Mouse (Mus musculus): Measurements from ENCODE around the gene Fbln7.

Fbln7 gene

DNA sequence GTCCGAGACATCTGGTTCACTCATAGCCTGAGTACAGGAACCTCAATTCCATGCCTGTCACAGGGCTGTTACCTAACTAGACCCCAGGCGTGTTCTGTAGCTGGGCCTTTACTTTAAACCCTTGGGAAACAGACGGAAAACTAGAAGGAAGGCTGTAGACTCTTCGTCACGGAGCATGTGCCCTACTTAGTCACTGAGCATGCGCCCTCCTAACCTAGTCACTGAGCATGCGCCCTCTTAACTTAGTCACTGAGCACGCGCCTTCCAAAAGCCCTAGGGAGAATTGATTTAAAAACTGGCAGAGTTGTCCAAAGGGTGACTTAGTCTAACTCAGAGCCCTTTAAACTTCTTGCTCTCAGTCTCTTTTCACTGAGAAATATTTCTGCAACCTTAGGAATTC lies at the start of gene Fbln7:
TSS of gene Fbln7 (plus strand) at position 346 of the 400 bp plus-strand sequence.
- DNase-seq, result no peak

DNA sequence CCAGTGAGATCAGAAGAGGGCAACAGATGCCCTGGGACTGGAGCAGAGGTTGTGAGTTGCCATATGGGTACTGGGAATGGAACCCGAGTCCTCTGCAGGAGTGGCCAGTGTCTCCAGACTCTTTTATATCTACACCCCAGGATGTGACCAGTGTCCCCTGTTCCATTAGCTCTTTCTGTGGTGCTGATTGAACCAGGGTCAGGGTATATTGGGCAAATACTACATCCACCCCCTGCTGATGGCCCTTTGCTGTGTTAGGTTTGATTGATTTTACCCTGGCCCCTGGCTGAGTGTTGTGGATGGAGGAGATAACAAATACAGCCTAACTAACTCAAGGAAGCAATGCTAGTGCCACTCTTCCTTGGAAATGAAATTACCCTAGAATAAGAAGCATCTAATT lies 46.5 kb upstream of the Fbln7 start:
- DNase-seq, result no peak

DNA sequence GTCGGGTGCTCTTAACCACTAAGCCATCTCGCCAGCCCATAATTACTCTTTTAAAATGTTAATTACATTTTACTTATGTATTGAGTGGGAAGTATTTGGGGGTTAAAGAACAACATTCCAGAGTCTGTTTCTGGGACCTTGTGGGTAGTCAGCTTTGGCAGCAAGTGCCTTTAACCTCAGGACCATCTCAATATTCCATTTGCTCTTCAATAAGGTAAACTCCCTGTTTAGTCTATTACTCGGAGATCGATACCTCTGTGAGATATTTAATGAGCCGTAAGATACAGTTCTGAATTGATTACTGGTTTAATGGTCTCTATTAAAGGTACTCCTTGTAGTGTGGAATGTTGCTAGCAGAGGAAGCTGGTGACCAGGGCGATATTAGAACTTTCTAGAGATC lies 45.9 kb upstream of the Fbln7 start:
- no peak for DNase-seq

DNA sequence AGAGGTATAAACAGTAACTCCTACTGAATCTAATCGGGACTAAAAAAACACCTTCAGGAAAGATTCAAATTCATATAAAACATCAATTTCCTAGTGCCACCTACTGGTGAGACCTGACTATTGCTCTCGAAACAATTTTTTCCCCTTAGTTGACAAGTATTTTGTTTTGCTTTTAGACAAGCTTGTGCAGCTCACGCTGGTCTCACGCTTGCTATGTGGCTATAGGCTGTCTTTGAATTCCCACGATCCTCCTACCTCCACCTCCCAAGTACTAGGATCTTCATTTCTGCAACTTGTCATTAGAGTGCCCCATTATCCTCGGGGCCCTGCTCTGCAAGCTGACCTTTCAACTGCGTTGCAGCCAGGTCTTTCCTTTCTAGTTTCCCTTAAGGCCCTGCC lies 45.4 kb upstream of the Fbln7 start:
- peak in 1 of 2 experiments; percentile 68 for DNase-seq

DNA sequence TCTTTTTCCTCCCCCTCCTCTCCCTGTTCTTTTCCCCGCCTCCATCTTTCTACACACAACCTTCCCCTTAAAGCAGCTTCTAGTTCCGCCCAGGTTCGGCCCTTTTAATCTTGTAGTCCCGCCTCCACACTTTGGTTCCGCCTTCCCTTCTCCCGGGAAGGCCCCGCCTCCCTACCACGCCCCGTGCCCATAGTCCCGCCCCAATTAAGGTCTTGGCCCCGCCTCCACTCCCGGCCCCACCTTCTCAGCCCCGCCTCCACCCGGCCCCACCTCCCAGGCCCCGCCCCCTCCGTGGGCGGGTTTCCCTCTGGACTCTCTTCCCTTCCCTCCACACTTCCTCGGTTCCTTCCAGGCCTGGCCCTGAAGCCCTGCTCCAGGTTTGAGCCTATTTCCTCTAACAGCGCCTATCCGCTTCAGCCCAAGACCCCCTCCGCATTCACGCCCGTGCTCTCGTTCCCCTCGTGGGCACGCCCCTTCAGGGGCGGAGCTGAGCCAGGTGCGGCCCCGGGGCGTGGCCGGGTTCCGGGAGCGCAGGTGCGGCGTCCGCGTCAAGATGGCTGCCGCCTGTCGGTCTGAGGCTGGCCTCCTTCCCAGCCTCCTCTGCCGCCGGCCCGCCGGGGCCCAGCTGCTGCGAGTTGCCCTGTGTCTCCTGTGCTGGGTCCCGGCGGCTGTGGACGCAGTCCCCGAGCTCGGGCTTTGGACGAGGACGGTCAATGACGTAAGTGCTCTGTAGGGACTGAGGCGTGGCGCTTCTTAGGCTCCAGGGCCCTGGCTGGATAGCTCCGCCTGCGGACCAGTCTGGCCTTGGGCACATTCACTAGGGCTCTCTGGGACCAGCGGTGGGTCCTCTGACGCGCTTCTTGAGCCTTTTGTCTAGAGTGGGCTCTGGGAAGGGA lies 44.7 kb upstream of the Fbln7 start, which contains the start of gene Tmem87b:
TSS of gene Tmem87b (plus strand) at position 333 of the 896 bp plus-strand sequence.
- DNase-seq, result peak; percentile 98 to 99

DNA sequence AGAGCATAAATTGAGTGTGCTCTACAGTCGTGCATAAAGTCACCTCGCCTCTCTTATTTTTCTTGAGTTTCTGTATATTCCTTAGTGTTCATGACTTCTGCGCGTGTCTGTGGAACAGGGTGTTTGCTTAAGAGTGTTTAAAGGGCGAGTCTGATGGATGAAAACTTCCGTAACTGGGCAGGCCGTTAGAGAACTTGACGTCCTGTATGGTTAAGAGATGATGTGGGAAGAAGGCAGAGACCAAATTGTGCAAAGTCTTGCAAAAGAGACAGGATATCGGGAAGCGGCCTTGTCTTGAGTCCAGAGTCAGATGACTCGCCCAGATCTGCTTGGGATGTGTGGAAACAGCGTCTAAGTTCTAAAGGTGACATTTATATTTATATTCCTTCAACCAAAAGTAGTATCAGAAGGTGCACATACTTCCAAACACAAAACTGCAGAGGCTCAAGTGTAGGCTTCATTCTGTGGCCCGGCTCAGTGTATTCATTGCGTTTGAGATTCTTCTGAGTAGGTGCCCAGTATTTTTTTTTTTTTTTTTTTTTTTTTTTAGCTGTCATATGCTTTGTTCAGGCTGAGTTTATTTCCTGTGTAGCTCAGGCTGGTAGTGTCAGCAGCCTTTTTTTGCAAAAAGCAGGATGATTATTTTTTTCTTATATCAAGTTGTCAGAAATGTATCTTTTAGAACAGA lies 43.7 kb upstream of the Fbln7 start:
- no peak for DNase-seq

DNA sequence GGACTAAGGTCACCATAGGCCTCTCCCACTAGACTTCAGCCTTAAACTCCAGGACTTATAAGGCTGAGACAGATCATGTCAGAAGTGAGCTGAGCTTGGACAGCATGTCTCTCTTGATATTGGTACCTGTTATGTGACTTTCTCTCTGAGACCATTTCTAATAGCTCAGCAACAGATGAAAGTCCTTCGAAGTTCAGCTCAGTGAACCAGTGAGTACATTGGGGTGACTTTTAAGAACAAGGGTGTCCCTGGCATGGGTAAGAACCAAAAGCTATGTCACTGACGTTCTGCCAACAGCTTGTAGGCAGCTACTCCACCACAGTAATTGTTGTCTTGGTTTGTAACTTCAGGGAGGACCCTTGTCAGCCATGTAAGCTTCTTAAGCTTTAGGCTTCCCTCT lies 42.1 kb upstream of the Fbln7 start:
- no peak for DNase-seq

DNA sequence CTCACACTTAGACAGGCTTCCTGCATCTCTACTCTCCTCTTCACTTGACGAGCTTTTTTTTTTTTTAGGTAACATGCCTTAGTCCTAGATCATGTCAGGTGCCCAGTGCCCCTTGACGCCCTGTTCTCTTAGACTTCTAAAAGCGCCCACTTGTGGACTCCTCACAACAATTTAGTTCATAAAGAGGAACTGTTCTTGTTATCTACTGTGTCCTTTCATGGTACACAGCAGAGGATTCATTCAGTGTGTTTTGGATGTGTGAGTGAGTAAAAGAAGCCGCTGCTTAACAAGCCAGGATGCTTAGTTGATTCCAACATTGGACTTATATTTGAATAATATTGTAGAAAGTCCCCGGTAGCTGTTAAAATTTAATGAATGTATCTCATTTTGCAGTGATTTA lies 38.9 kb upstream of the Fbln7 start:
- DNase-seq, result no peak

DNA sequence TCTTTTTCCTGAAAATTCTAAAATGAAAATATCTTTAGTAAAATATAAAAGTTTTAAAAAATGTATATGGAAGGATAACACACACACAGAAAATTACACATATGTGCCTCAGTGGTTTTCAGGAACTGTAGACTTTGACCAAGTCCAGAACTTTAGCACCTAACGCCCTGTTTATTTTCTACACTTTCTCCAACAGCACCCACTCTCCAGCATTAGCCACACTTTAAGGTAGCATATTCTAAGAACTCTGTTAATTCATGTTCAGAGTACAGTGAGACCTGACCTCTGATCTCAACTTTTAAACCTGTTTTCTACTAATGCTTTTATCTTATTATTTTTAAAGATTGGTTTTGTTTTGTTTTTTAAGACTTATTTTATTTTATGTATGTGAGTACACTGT lies 35.0 kb upstream of the Fbln7 start:
- no peak for DNase-seq

DNA sequence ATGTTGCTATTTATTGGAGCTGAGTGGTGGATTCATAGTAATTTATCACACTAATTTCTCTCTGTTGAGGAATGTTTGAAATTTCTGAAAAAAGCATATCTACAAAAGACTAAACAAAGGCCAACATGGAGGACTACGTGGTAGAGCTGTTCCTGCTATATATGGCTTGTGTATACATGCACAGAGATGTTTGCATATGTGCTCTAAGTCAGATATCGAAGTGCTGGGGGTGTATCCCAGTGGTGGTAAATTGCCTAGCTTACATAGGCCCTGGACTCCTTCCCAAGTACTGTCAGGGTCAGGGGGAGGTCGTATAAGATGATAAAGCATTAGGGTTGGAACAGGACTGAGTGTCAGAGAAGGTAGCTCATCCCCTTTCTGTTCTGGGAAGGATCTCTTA lies 30.2 kb upstream of the Fbln7 start:
- DNase-seq, result no peak

DNA sequence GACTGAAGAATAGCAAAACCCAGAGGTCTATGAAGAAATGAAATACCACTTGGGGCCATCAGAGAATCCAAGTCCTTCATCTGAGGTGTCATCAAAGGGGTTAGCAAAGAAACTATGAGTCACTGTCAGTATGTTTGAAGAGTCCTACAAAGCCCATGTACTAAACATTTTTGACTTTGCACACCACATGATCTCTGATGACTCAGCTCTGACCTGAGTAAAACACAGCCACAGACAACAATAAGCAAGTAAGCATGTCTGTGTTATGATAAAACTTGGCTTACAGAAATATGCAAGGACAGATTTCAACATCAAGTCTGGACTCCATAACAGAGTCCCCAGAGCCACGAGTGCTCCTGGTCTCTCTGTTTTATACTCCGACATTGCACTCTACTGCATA lies 29.7 kb upstream of the Fbln7 start:
- DNase-seq, result no peak

DNA sequence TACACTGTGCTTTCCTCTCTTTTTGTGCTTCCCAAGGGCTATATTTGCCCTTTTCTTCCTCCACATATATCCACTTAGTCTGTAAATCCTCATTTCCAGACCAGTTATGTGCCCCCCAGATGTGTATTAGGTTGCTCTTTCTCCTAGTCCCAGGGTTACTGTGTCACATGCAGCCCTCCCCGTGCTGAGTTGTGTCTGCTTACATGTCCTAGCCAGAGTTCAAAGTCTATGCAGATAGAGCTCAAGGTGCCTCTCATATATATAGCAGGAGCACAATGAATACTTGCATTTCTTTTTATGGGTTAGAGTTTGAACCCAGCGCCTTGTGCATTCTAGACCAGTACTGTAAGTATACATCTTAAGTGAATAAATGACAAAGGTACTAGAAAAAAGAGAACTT lies 29.3 kb upstream of the Fbln7 start:
- no peak for DNase-seq

DNA sequence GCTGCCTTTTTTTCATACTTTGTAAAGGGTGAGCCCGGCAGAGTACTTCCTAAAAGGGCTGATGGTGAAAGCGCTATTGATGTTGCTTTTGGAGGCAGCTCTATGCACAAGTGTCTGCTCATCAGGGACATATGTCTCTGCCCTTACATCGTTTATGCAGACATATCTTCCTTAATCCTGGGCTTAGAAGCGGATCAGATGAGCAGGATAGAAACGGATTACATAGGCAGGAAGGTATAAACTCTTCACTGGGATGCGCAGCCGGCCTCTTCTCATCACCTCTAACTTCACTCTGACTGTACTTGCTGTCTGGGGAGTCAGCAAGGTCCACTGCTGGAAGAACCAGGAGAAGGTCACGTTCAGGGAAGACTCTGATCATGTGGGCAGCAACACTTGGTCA lies 25.2 kb upstream of the Fbln7 start:
- DNase-seq, result no peak

DNA sequence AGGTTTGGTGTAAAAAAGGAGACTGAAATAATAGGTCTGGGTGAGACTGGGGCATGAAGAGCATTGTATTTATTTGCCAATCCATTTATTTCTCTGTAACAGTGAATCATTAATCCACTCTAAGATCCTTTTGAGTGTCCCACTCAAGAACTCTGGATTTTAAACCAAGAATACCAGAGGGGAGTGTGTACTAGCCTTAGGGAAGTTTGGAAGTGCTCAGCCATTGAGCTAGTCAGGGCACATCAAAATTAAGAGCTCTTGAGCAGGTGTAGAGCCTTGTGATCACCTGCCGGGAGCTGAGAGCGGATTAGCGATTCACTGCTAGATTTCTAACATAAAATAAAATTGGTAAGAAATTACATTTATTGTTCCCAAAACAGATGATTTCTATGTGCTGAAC lies 24.2 kb upstream of the Fbln7 start:
- DNase-seq, result no peak

DNA sequence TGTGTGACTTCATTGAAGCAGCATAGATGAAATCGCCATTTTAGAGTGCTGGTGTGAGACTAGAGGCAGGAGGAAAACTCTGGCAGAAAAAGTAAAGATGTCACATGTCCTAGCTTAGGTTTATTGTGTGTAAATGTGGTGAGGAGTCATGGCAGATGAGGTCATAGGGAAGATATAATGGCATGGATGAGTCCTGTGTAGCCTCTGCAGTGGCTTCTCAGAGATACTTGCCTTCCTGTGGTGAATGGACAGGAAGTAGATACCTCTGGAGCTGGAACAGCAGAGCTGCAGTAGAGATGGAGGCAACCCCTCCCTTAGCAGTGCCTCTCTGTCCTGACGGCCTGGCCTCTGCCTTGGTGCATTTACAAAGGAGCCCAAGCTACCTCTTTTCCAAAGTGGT lies 23.3 kb upstream of the Fbln7 start:
- DNase-seq, result no peak

DNA sequence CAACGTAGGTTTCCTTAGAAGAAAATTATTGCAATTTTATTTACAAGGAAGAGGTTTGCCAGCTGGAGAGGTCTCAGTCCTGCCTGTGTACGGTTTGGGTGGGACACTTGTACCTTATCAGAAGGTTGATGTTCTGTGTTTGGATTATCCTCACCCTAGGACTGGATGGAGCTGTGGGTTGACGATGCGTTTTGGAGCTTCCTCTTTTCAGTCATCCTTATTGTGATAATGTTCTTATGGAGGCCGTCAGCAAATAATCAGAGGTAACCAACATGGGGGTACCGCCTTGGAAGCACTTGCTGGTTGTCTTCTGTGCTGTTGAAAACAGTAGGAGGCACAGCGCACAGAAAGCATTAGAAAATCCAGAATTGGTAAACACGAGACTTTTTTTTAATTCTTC lies 20.3 kb upstream of the Fbln7 start:
- no peak for DNase-seq

DNA sequence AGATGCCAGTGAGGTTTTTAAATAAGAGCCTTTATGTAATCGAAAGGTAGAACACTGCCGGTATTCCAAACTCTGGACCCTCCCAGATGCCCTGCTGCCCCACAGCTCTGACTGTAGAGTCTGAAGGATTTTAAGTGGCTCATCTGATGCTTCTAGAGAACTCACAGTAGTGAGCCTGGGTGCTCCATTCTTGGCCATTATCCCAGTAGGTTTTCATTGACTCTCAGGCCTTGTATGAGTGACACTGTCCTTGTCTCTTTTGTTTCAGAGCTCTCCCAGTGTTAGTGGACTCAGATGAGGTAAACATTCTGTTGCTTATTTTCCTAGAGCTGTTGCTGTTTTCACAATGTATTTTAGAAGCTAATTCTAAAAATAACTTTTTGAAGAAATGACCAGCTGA lies 12.7 kb upstream of the Fbln7 start:
- no peak for DNase-seq

DNA sequence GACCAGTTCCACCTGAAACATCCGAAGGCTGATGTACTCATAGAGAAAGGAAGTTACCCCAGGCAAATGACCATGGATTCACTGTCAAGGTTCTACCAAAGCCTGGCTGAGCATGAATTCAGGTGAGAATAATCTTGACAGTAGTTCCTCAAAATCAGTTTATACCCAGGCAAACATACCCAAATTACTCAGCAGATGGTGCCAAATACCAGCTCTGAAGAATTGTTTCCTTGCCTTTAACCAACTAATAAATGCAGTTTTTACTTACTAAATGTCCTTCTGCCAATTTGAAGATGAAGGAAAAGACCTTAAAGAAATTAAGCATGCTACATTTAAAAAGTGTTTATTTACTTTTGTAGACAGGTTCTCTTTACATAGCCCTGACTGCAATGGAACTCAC lies 6.1 kb upstream of the Fbln7 start:
- DNase-seq, result no peak

DNA sequence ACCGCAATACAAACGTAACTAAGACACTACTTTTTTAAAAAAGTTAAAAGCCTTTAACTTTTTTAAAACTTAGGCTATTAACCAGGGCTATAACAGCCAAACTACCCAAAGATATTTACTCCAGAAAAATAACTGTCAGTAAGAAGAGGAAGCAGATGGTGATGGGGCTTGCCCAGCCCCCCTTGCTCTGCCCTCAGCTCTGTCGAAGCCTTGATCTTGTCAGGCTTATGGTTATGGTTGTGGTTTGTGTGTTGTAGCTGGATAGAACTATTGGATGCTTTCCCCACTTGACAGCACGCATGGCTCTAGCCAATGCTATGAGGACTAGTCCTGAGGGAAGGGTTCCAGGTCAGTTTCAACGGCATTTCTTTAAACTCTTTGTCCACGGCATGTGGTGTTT lies 3.8 kb upstream of the Fbln7 start:
- DNase-seq, result no peak

DNA sequence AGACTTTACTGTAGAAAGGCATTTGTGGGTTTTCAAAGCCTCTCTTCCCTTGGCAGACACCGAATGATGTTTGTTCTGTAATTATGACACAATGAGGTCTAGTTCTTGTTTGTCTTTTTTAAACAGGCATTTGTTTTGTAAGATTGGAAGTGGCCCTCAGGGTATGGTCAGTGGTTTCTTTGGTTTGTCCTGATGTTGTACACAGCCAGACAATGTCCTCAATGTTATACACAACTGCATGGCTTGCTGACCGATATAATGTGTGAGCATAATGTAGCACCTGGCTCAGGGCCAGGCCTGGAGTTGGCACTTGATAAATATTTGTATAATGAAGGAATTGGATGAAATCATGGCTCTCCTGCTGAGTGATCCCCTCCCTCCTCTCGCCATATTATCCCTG lies 2.9 kb upstream of the Fbln7 start:
- DNase-seq, result no peak

DNA sequence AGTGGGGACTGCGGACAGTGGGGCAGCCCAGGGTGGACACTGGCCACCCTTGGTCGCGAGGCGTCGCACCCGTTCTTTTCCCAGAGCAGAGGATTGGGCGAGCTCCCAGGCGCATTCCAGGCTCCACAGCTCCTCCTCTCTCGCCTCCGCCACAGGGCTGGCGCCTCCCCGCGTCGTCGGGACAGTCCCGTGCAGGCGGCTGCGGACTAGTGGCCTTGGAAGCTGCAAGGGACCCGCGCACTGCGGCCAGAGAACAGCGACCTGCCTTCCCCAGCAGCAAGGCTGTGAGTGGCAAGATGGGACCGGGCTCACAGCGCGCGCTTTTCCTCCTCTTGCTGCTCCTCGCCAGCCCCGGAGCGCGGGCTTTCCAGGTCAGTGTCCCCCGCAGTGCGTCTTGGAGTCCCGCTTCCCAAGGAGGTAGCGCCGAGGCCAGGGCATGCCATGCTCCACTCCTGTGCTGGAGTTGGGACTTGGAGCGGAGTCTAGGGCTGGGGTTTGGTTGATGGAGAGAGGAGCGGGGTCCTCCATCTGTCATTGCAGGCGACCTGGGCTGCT lies 1.1 kb downstream of the Fbln7 start:
- peak; percentile 50 to 54 for DNase-seq

DNA sequence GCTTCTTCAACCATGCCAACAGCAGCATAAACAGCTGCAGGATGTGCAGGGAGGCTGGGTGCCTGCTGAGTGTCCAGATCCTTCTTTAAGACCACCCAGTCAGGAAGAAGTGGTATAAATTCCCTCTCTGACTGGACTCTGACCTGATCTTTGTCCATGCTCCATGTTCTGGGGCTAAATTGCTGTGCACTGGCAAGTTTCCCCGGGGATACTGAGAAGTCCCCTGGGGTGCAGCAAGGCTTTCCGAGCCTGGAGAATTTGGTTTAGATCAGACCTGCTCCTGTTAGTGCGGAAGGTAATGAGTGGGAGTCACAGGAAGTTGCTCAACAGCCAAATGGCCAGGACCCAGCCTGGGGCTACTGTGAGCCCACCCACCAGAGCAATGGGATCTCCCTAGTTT lies 2.3 kb downstream of the Fbln7 start:
- no peak for DNase-seq

DNA sequence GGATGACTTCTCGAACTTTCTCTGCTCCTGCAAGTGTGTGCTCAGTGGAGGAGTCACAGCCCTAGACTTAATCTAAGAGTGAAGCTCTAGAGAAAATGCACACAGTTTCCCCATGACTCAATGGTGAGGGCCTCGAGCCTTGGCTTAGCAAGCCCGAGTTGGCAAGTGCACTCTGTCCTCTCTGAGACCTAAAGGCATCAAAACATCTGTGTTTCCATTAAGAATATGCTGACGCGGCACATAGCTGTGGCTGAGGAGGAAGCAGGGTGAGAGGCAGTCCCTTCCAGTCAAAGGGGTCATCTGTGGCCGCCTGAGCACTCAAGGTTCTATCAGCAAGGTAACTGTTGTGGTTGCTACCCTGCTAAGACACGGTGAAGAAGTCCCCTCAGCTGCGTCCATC lies 8.9 kb downstream of the Fbln7 start:
- DNase-seq, result no peak

DNA sequence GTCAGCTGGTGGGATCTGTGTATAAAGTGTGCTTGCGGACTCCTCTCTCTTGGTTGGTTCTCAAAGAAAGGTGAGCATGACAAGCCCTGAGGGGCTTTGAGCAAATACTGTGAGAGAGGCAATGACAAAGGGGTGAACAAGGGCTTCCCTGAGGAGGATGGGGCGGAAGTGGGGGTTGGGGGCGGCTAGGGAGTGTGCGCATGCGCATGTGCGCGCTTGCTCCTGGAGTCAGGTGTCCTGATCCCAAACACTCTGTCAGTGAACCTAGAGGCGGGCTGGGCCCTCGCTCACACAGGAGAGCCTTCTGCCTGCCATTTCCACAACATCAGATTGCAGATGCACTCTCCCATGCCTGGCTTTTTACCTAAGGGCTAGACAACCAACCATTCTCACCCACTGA lies 9.5 kb downstream of the Fbln7 start:
- DNase-seq, result no peak
